Mouse (Mus musculus) CH12.LX (cell line): ENCODE measurements around the gene Nr2f2.

ENCODE experiments used
- CTCF ChIP-seq, 2 experiments: IDR thresholded peaks in 1 of 2; conservative IDR thresholded peaks in 1 of 2; 2 replicates each; pipeline ENCODE4 v1.5.1; 2011 to 2012; ENCODE audit warnings: low read depth in 2 of 2, low read length in 2 of 2, improper control_type of control experiment in 1 of 2, inconsistent platforms in 1 of 2, mild to moderate bottlenecking in 1 of 2, moderate library complexity in 1 of 2
- GABPA ChIP-seq: IDR thresholded peaks from 2 replicates; pipeline ENCODE4 v1.6.1; 2012; ENCODE audit warnings: low read depth, low read length, improper control_type of control experiment, inconsistent platforms; ENCODE audit not compliant: insufficient replicate concordance
- HCFC1 ChIP-seq: IDR thresholded peaks from 2 replicates; pipeline ENCODE4 v1.6.1; 2012; ENCODE audit warnings: low read depth, mild to moderate bottlenecking, inconsistent platforms, low read length, improper control_type of control experiment
- NELFE ChIP-seq: IDR thresholded peaks from 2 replicates; pipeline ENCODE4 v1.6.1; 2011; ENCODE audit warnings: low read depth, low read length, improper control_type of control experiment
- USF1 ChIP-seq: IDR thresholded peaks from 2 replicates; pipeline ENCODE4 v1.6.1; 2014; ENCODE audit warnings: low read depth, mild to moderate bottlenecking, inconsistent platforms, low read length, improper control_type of control experiment
- ZNF384 ChIP-seq: IDR thresholded peaks from 2 replicates; pipeline ENCODE4 v1.6.1; 2012; ENCODE audit warnings: low read depth, low read length, improper control_type of control experiment, inconsistent platforms

- TF ChIP-seq HCFC1 = no peak
- no peak for TF ChIP-seq CTCF (conservative IDR thresholded peaks at IDR 0.05 in 1 of 2, IDR thresholded peaks at IDR 0.05 in 1 of 2; ENCODE audit: low read depth in 2 of 2, low read length in 2 of 2)
- no peak for TF ChIP-seq NELFE
- no peak for TF ChIP-seq GABPA
- TF ChIP-seq ZNF384 = no peak
- no peak for TF ChIP-seq USF1
These were observed at the start of gene Nr2f2 for GRCm38 (mm10) chr7:70365941-70366807.
